Mouse (Mus musculus) hindbrain, embryonic 11.5 days (tissue): ENCODE measurements around the gene Gramd1b. TPM values are rescaled to one million over a fixed set of nuclear protein-coding genes. Genes with fewer than 3 reads are reported as not detected.

Experiments used
- ATAC-seq: fragments of 200-750 bp; cut with Nextera tagmentation; 2 replicates; pipeline ENCODE4 v1.8.0; 2017; ENCODE audit warnings: mild to moderate bottlenecking, moderate TSS enrichment, moderate library complexity; ENCODE audit not compliant: low FRiP score
- DNase-seq: peaks from one replicate; pipeline ENCODE4 v3.0.0-alpha.2; 2015; ENCODE audit warnings: low spot score
- H3K27ac ChIP-seq: fragments of 300-500 bp; sonication (generic); 2 replicates; pipeline ENCODE4 v1.5.1; 2014; ENCODE audit warnings: mild to moderate bottlenecking, low read depth, low read length
- H3K27me3 ChIP-seq: fragments of 300-500 bp; sonication (generic); 2 replicates; pipeline ENCODE4 v1.6.1; 2014; ENCODE audit warnings: mild to moderate bottlenecking, low read length, moderate library complexity, mixed read lengths; ENCODE audit not compliant: control insufficient read depth, insufficient read depth
- H3K36me3 ChIP-seq: fragments of 300-500 bp; sonication (generic); 2 replicates; pipeline ENCODE4 v1.6.1; 2014; ENCODE audit warnings: mild to moderate bottlenecking, low read length, moderate library complexity, mixed read lengths; ENCODE audit not compliant: control insufficient read depth, insufficient read depth
- H3K4me1 ChIP-seq: fragments of 300-500 bp; sonication (generic); replicated peaks from 2 replicates; pipeline ENCODE4 v1.6.1; 2014; ENCODE audit warnings: low read length, mixed read lengths; ENCODE audit not compliant: control insufficient read depth, insufficient read depth
- H3K4me2 ChIP-seq: fragments of 300-500 bp; sonication (generic); replicated peaks from 2 replicates; pipeline ENCODE4 v1.6.1; 2014; ENCODE audit warnings: mild to moderate bottlenecking, low read depth, low read length
- H3K4me3 ChIP-seq: fragments of 300-500 bp; sonication (generic); 2 replicates; pipeline ENCODE4 v1.5.1; 2014; ENCODE audit warnings: low read depth, low read length
- H3K9ac ChIP-seq: fragments of 300-500 bp; sonication (generic); 2 replicates; pipeline ENCODE4 v1.6.1; 2014; ENCODE audit warnings: low read depth, low read length
- H3K9me3 ChIP-seq: fragments of 300-500 bp; sonication (generic); 2 replicates; pipeline ENCODE4 v1.6.1; 2016; ENCODE audit warnings: low read length; ENCODE audit not compliant: control insufficient read depth
- WGBS: fragments of 180-500 bp; shearing (Covaris S2); extraction: QIAGEN DNeasy Blood & Tissue Kit; methylation state at CpG from one replicate; pipeline ENCODE4 v1.1.7; 2014; 5-methylcytosine and 5-hydroxymethylcytosine counted together
- polyA plus RNA-seq: library from polyadenylated mRNA; unstranded; fragments of >200 nt; fragmentation: Nextera tagmentation; extraction: Ambion mirVana; gene quantifications from 2 replicates; pipeline ENCODE4 v1.2.1, GENCODE M21; 2014

Gene Gramd1b
- polyA plus RNA-seq, result 2.5 and 5.1 TPM in 2 replicates

DNA sequence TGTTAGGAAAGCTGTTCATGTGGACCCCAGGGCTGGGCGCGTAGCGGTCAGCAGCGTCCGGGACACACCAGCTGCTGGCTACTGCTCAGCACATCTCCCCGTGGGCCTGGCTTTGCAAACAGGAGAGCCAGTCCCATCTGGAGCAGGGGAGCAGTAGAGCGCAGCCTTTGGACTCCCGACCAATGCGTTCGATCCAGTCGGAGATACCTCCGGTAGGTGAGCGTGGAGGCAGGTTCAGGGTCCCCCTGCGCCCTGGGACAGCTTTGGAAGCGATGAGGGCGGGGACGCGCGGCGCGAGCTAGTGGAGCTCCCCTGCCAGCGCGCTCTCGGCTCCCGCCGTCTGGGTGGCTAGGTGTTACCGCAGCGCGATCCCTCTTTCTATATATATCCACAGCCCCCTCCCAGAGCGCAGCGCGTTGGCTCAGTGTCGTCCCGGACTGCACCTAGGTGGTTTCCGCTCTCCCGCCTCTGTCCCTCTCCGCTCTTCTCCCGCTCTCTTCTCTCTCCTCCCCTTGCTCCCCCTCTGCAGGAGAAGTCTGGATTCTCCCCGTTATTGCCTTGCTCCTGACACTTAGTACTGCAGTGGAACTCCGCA is at the start of gene Gramd1b:
Gene Gramd1b (minus strand): TSS at position 357 of the 595 bp plus-strand sequence.
- H3K9ac ChIP-seq, result peak within 1 kb of the TSS; percentile 40
- H3K9me3 ChIP-seq, result no peaks in the 10 kb centered on the region
- H3K4me1 ChIP-seq, result no peaks in the 10 kb centered on the region
- 2% methylated on average over 40 of the region's 40 CpGs for WGBS
- H3K4me2 ChIP-seq, result peak within 1 kb of the TSS; percentile 46
- DNase-seq (peak; percentile 62), ATAC-seq (peak; percentile 81)
- H3K27ac ChIP-seq, result no peak within 1 kb of the TSS
- peak within 1 kb of the TSS; percentile 40 for H3K4me3 ChIP-seq
- H3K36me3 ChIP-seq, result no peaks in the 10 kb centered on the region
- peaks cover 5% of the 10 kb centered on the region; the same call in 1 of the 2 replicates for H3K27me3 ChIP-seq

GRCm38 (mm10) chr9:40578726-40579625 is 47.8 kb upstream of the Gramd1b start:
- no peaks in the 10 kb centered on the region for H3K4me1 ChIP-seq
- no peaks in the 10 kb centered on the region for H3K27me3 ChIP-seq
- no peaks in the 10 kb centered on the region for H3K9me3 ChIP-seq
- no peak overlapping the region for H3K9ac ChIP-seq
- H3K27ac ChIP-seq, result no peak overlapping the region
- 77% methylated on average over 11 of the region's 11 CpGs for WGBS
- no peaks in the 10 kb centered on the region for H3K36me3 ChIP-seq
- no peak for ATAC-seq
- no peak for DNase-seq
- no peak overlapping the region for H3K4me2 ChIP-seq
- no peak overlapping the region for H3K4me3 ChIP-seq

- WGBS, result 86% methylated on average over 7 of the region's 7 CpGs
- ATAC-seq (no peak), DNase-seq (no peak)
- Histone ChIP-seq H3K9me3 (no peaks in the 10 kb centered on the region), H3K27me3 (no peaks in the 10 kb centered on the region), H3K4me2 (no peak overlapping the region), H3K4me1 (no peaks in the 10 kb centered on the region), H3K27ac (no peak overlapping the region), H3K9ac (no peak overlapping the region), H3K4me3 (no peak overlapping the region), H3K36me3 (no peaks in the 10 kb centered on the region)
Measured at GRCm38 (mm10) chr9:40577132-40577531, 45.9 kb upstream of the Gramd1b start.

DNA sequence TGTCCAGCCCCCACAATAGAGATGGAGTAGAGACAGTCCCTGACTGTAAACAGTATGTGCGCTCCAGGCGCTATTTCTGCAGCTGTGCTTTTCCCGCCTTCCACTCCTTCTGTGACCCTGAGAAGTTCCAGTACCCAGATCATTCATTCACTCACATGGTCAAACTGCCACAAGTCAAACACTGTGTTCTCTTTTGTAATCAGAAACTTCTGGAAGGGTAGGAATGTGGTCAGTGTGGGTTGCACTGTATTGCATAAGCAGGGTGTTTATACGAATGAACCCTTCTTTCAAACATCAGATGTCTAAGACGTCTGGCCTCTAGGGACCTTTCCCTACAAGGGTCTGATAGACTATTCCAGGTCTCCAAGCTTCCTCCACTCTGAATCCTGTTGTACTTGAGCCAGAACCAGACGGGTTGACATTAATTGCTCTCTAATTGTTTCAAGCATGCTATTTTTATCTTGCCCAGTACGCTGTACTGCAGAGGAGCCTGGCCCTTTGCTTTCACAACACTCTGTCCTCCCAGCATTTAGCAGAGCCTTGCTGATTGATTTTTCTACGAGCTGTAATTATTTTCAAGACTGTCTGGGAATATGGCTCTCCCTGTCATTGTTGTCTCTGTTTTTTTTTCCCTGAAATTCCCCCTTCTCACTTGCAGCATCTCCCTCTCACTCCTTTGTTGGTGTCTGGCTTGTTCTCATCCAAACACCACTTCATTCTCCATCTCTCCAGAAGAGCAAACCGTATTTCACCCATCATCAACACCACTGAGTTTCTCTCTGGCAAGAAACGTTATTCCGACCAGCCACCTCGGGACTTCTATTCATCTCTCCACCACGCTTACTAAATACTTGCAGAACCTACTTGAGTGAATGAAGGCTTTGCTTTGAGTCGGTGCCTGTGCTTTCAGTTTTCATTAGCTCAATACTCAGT is 44.1 kb upstream of the Gramd1b start:
- H3K27me3 ChIP-seq, result no peaks in the 10 kb centered on the region
- H3K4me1 ChIP-seq, result no peaks in the 10 kb centered on the region
- DNase-seq (no peak), ATAC-seq (no peak)
- 74% methylated on average over 14 of the region's 14 CpGs for WGBS
- H3K4me3 ChIP-seq, result no peak overlapping the region
- H3K9ac ChIP-seq, result no peak overlapping the region
- no peak overlapping the region for H3K27ac ChIP-seq
- H3K4me2 ChIP-seq, result no peak overlapping the region
- H3K9me3 ChIP-seq, result no peaks in the 10 kb centered on the region
- H3K36me3 ChIP-seq, result no peaks in the 10 kb centered on the region

DNA sequence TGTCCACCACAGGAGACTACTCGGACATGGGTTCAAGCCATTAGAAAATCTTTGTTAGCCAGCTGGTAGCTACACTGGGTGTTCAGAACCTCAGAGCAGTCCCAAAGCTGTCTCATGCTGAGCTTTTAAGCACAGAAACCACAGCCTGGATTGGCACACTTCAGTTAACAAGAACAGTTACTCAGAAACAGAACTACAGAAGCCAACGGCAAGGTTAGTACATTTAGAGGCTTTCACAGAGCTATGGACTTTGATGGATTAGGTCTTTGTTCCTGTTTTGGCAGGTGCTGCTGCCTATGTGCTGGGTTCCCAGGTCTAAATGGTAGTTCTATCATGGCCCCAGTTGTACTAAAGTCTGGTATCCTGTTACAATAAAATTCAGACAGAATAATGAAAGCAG is 40.1 kb upstream of the Gramd1b start:
- DNase-seq, result no peak
- Histone ChIP-seq H3K4me2 (no peak overlapping the region), H3K4me3 (no peak overlapping the region), H3K27me3 (no peaks in the 10 kb centered on the region), H3K27ac (no peak overlapping the region), H3K36me3 (no peaks in the 10 kb centered on the region), H3K4me1 (no peaks in the 10 kb centered on the region), H3K9ac (no peak overlapping the region), H3K9me3 (no peaks in the 10 kb centered on the region)
- 69% methylated on average over 2 of the region's 2 CpGs for WGBS
- no peak for ATAC-seq

DNA sequence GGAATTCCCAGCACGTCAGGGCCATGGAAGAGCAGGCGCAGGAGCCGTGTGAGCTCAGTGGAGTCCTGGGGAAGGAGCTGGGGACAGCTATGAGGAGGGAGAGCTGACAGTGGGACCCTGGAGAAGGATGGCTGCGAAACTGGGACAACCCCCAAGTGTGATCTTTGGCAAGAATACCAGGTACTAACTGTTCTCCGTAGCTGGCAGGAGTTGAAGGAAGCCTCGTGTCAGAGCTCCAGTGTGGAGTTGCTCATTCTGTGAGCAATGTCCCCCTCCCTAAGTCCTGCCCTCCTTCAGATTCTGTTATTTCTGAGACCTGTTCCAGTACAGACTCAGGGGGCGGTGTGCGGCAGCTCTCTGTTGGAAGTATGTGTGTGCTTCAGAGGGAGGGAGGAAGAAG is 36.9 kb upstream of the Gramd1b start:
- no peak overlapping the region for H3K4me3 ChIP-seq
- H3K4me1 ChIP-seq, result no peaks in the 10 kb centered on the region
- WGBS, result 79% methylated on average over 8 of the region's 8 CpGs
- no peaks in the 10 kb centered on the region for H3K9me3 ChIP-seq
- no peak overlapping the region for H3K4me2 ChIP-seq
- H3K9ac ChIP-seq, result no peak overlapping the region
- H3K36me3 ChIP-seq, result no peaks in the 10 kb centered on the region
- DNase-seq (no peak), ATAC-seq (no peak)
- H3K27me3 ChIP-seq, result no peaks in the 10 kb centered on the region
- H3K27ac ChIP-seq, result no peak overlapping the region

- Histone ChIP-seq H3K4me2 (no peak overlapping the region), H3K36me3 (no peaks in the 10 kb centered on the region), H3K27me3 (no peaks in the 10 kb centered on the region), H3K9me3 (no peaks in the 10 kb centered on the region), H3K4me1 (no peaks in the 10 kb centered on the region), H3K4me3 (no peak overlapping the region), H3K27ac (no peak overlapping the region), H3K9ac (no peak overlapping the region)
- ATAC-seq, result no peak
- DNase-seq, result no peak
Measured at GRCm38 (mm10) chr9:40563750-40564149, 32.6 kb upstream of the Gramd1b start.

- Histone ChIP-seq H3K27ac (no peak overlapping the region), H3K27me3 (no peaks in the 10 kb centered on the region), H3K9ac (no peak overlapping the region), H3K36me3 (no peaks in the 10 kb centered on the region), H3K9me3 (no peaks in the 10 kb centered on the region), H3K4me3 (no peak overlapping the region), H3K4me1 (no peaks in the 10 kb centered on the region), H3K4me2 (no peak overlapping the region)
- 84% methylated on average over 7 of the region's 7 CpGs for WGBS
- no peak for DNase-seq
- ATAC-seq, result no peak
Measured at GRCm38 (mm10) chr9:40559646-40560045, 28.5 kb upstream of the Gramd1b start.
